Comparison of ENCODE assay signal across 19 mouse cellular contexts in the genomic region with DNA sequence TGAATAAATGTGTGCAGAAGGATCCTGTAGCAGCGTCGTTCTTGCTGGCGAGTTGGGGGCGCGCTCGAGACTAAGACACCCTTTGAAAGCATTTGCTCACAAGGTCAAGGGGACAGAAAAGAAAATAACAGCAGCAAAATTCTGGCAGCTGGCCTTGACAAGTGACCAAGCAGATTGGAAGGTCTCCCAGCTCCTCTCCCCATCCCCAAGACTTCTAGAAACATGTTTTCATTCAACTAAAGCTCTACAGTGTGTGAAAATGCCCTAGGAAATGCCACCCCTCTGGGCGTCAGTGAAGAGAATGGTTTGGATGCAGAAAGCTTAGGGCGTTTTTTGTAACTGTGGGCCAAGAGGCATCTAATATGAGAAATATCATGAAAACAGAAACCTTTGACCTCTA.
DNase-seq lines count a peak whose midpoint lies in the region; ATAC-seq and TF ChIP-seq lines count a peak whose summit lies in the region.
"Had no signal": no experiment of that assay in that cellular context is flagged by ENCODE, and none has a peak within 500 bp of the region (broad histone marks: within the 10 kb centered on the region; RNA-seq: fewer than 3 reads in every experiment).

No protein-coding gene starts in this region.

- no peak for ATAC-seq in kidney, postnatal 0 days (replicated peaks; ENCODE audit: low FRiP score, low read depth)
- ATAC-seq in lung, postnatal 0 days, result peak; percentile 30; the same call in 1 of the 2 replicates
- ATAC-seq in hindbrain, embryonic 11.5 days (ENCODE audit: low FRiP score), result no peak
- ATAC-seq: forebrain, postnatal 0 days; liver, postnatal 0 days; midbrain, embryonic 15.5 days had no signal

- TF ChIP-seq CTCF in kidney, postnatal 0 days (IDR thresholded peaks at IDR 0.05; ENCODE audit: low read depth), result no peak
- TF ChIP-seq CTCF in lung, postnatal 0 days (IDR thresholded peaks at IDR 0.05), result no peak

- no peaks in the 10 kb centered on the region for H3K27me3 ChIP-seq in kidney, postnatal 0 days (ENCODE audit: insufficient read depth, low read length)
- no peaks in the 10 kb centered on the region for H3K27me3 ChIP-seq in lung, postnatal 0 days (replicated peaks; ENCODE audit: insufficient read depth, low read length)
- no peaks in the 10 kb centered on the region for H3K27me3 ChIP-seq in hindbrain, embryonic 11.5 days (ENCODE audit: control insufficient read depth, insufficient read depth, low read length)
- H3K27me3 ChIP-seq: heart, embryonic 13.5 days; midbrain, embryonic 15.5 days had no signal

- no peak overlapping the region for H3K4me3 ChIP-seq in kidney, postnatal 0 days (replicated peaks; ENCODE audit: low read depth, low read length)
- H3K4me3 ChIP-seq in lung, postnatal 0 days (ENCODE audit: low read depth, low read length), result no peak overlapping the region
- H3K4me3 ChIP-seq in hindbrain, embryonic 11.5 days (ENCODE audit: low read depth, low read length), result no peak overlapping the region
- H3K4me3 ChIP-seq: forebrain, embryonic 10.5 days; heart, embryonic 13.5 days; hindbrain, embryonic 10.5 days; limb, embryonic 10.5 days; midbrain, embryonic 15.5 days; myocyte had no signal

- H3K9me3 ChIP-seq in kidney, postnatal 0 days (replicated peaks; ENCODE audit: low read length), result no peaks in the 10 kb centered on the region
- H3K9me3 ChIP-seq in lung, postnatal 0 days (ENCODE audit: low read length), result no peaks in the 10 kb centered on the region
- H3K9me3 ChIP-seq in hindbrain, embryonic 11.5 days (ENCODE audit: control insufficient read depth, low read length), result no peaks in the 10 kb centered on the region
- H3K9me3 ChIP-seq: hindbrain, embryonic 10.5 days; limb, embryonic 10.5 days; midbrain, embryonic 15.5 days had no signal

- DNase-seq in cerebellum, postnatal 10 days, result peak; percentile 8 to 13
- DNase-seq in cerebellum, adult 18-20 months, result no peak
- DNase-seq in kidney, postnatal 0 days (ENCODE audit: low spot score), result peak; percentile 40
- no peak for DNase-seq in kidney, adult 11 months
- DNase-seq in lung, postnatal 0 days (ENCODE audit: low spot score), result peak; percentile 44
- DNase-seq in lung, postnatal 36 days, result no peak
- DNase-seq in hindbrain, embryonic 11.5 days (ENCODE audit: low spot score), result no peak
- DNase-seq: adrenal gland, adult 8-10 months; B cell, adult 2 months; forebrain, postnatal 0 days; liver, postnatal 0 days; retina, postnatal 1 day; thymus, adult 2 months had no signal

- H3K9ac ChIP-seq in kidney, postnatal 0 days (ENCODE audit: low read depth, low read length), result no peak overlapping the region
- no peak overlapping the region for H3K9ac ChIP-seq in lung, postnatal 0 days (replicated peaks; ENCODE audit: low read depth)
- no peak overlapping the region for H3K9ac ChIP-seq in hindbrain, embryonic 11.5 days (ENCODE audit: low read depth, low read length)
- H3K9ac ChIP-seq: forebrain, postnatal 0 days; heart, embryonic 13.5 days; liver, postnatal 0 days; midbrain, embryonic 15.5 days had no signal

- no peaks in the 10 kb centered on the region for H3K36me3 ChIP-seq in kidney, postnatal 0 days (ENCODE audit: insufficient read depth, low read length)
- H3K36me3 ChIP-seq in lung, postnatal 0 days (ENCODE audit: insufficient read depth, low read length), result no peaks in the 10 kb centered on the region
- H3K36me3 ChIP-seq in hindbrain, embryonic 11.5 days (ENCODE audit: control insufficient read depth, insufficient read depth, low read length), result no peaks in the 10 kb centered on the region
- H3K36me3 ChIP-seq: forebrain, embryonic 10.5 days; heart, embryonic 13.5 days; hindbrain, embryonic 10.5 days; limb, embryonic 10.5 days; midbrain, embryonic 15.5 days had no signal

- no peaks in the 10 kb centered on the region for H3K4me1 ChIP-seq in kidney, postnatal 0 days (replicated peaks; ENCODE audit: insufficient read depth, low read length)
- no peaks in the 10 kb centered on the region for H3K4me1 ChIP-seq in lung, postnatal 0 days (ENCODE audit: insufficient read depth, low read depth, low read length)
- H3K4me1 ChIP-seq in hindbrain, embryonic 11.5 days (replicated peaks; ENCODE audit: control insufficient read depth, insufficient read depth, low read length), result no peaks in the 10 kb centered on the region
- H3K4me1 ChIP-seq: heart, embryonic 13.5 days; midbrain, embryonic 15.5 days had no signal

- 63% methylated on average over 8 of the region's 8 CpGs for WGBS in kidney, postnatal 0 days
- 54% methylated on average over 8 of the region's 8 CpGs for WGBS in lung, postnatal 0 days
- WGBS in hindbrain, embryonic 11.5 days, result 91% methylated on average over 8 of the region's 8 CpGs

- no peak for TF ChIP-seq EP300 in lung, postnatal 0 days (IDR thresholded peaks at IDR 0.05)

- no peak overlapping the region for H3K4me2 ChIP-seq in kidney, postnatal 0 days (ENCODE audit: low read length)
- no peak overlapping the region for H3K4me2 ChIP-seq in lung, postnatal 0 days (replicated peaks; ENCODE audit: low read depth, low read length)
- H3K4me2 ChIP-seq in hindbrain, embryonic 11.5 days (replicated peaks; ENCODE audit: low read depth, low read length), result no peak overlapping the region
- H3K4me2 ChIP-seq: heart, embryonic 13.5 days; midbrain, embryonic 15.5 days had no signal

- H3K27ac ChIP-seq in kidney, postnatal 0 days, result no peak overlapping the region
- no peak overlapping the region for H3K27ac ChIP-seq in lung, postnatal 0 days (ENCODE audit: low read length)
- H3K27ac ChIP-seq in hindbrain, embryonic 11.5 days (ENCODE audit: low read depth, low read length), result no peak overlapping the region
- H3K27ac ChIP-seq: forebrain, embryonic 10.5 days; heart, embryonic 13.5 days; hindbrain, embryonic 10.5 days; limb, embryonic 10.5 days; midbrain, embryonic 15.5 days had no signal

Comparison
In these comparisons a context has a peak if more than half of its experiments do, and no peak if none do; other contexts are left out.
1. DNase-seq: peak in cerebellum, postnatal 10 days (2 of 2), kidney, postnatal 0 days (single experiment) and lung, postnatal 0 days (single experiment); none in cerebellum, adult 18-20 months (0 of 2), kidney, adult 11 months (single experiment), lung, postnatal 36 days (single experiment) and hindbrain, embryonic 11.5 days (single experiment).